Comparison of ENCODE assay signal across 9 mouse cellular contexts in the genomic region with DNA sequence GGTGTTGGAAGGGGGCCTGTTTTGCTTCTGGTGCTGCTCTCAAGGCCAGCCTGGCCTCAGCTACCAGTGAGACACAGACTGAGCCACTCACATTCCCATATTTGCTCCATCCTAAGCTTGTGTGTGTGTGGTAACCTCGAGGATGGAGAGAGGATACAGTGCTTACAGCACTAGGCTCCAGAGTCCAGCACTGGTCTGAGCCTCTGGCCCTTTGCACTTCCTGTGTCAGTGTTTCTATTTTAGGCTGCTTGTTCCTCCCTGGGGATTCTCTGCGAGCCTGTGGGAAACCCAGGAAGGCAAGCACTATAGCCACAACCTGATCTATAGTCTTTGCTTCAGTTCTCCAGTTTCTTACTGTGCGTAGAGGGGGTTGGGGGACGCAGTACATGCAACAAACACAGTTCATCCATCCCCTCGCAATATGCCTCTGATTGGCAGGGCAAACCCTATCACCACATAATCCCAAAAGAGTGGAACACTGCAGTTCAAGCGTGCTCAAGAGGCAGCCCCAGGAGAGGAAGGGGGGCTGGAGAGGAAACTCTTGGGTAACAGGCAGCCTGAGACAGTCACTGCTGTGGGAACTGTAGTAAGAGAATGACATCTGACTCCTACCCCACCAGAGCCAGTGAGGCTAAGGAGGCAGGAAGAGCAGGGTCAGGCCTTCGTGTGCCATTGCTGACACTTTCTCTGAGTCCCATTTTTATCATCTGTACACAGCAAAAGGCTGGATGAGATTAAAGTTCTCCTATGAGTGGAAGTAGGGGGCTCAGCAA. TPM values are rescaled to one million over a fixed set of nuclear protein-coding genes. Genes with fewer than 3 reads are reported as not detected.
DNase-seq lines count a peak whose midpoint lies in the region; ATAC-seq and TF ChIP-seq lines count a peak whose summit lies in the region.
"Had no signal": no experiment of that assay in that cellular context is flagged by ENCODE, and none has a peak within 500 bp of the region (broad histone marks: within the 10 kb centered on the region; RNA-seq: fewer than 3 reads in every experiment).

No protein-coding gene starts in this region.

- peak; percentile 63 for ATAC-seq in liver, embryonic 12.5 days

- no peak for TF ChIP-seq CTCF in bone marrow macrophage, adult 2 months (IDR thresholded peaks at IDR 0.05; ENCODE audit: low read depth, low read length)

- intact Hi-C loops in heart, postnatal 14 days (cut with DNase I), result no loop called here
- intact Hi-C loops in left cerebral cortex, postnatal 4 days (cut with DNase I), result no loop called here

- TF ChIP-seq POLR2A in bone marrow macrophage, adult 2 months (IDR thresholded peaks at IDR 0.05; ENCODE audit: borderline replicate concordance, low read depth, low read length), result no peak

- H3K4me2 ChIP-seq in liver, embryonic 12.5 days, result no peak overlapping the region

- H3K27ac ChIP-seq in bone marrow macrophage, adult 2 months (ENCODE audit: insufficient read depth, low read depth, low read length), result peak overlapping the region; percentile 93
- H3K27ac ChIP-seq in liver, embryonic 12.5 days, result peak overlapping the region; percentile 58

- no peaks in the 10 kb centered on the region for H3K36me3 ChIP-seq in liver, embryonic 12.5 days

- H3K9me3 ChIP-seq in liver, embryonic 12.5 days (replicated peaks), result 0 out of 2 replicates have a peak, but pooled peaks cover 12% of the 10 kb centered on the region

- H3K4me1 ChIP-seq in bone marrow macrophage, adult 2 months (ENCODE audit: control insufficient read depth, insufficient read depth, low read length), result peaks cover 34% of the 10 kb centered on the region
- H3K4me1 ChIP-seq in liver, embryonic 12.5 days, result peaks cover 59% of the 10 kb centered on the region

- 38% methylated on average over 7 of the region's 7 CpGs for WGBS in liver, embryonic 12.5 days (ENCODE audit: insufficient replicate concordance)

- no peak overlapping the region for H3K9ac ChIP-seq in liver, embryonic 12.5 days

- H3K4me3 ChIP-seq in bone marrow macrophage, adult 2 months (ENCODE audit: insufficient read depth, low read length), result 0 out of 2 replicates have a peak overlapping the region, but pooled peaks have one; percentile 6
- no peak overlapping the region for H3K4me3 ChIP-seq in liver, embryonic 12.5 days

- DNase-seq in 416B (ENCODE audit: low read depth), result peak; percentile 85
- DNase-seq in heart, postnatal 14 days, result peak; percentile 23 to 33
- DNase-seq in left cerebral cortex, postnatal 4 days, result no peak
- no peak for DNase-seq in cerebellum, postnatal 4 days (ENCODE audit: low spot score in 2 of 2)
- DNase-seq in thymus, adult 18-20 months, result no peak
- DNase-seq in cerebellum, adult 9-11 months, result no peak
- DNase-seq: layer of hippocampus, postnatal 36 days had no signal

- no peaks in the 10 kb centered on the region for H3K27me3 ChIP-seq in liver, embryonic 12.5 days (replicated peaks)

RNA-seq across cellular contexts. Expression of a gene that starts 3.2 kb away (rescaled TPM):
- 27.4 and 29.1 TPM in 2 replicates for polyA plus RNA-seq in bone marrow macrophage, adult 2 months (2012; ENCODE audit: insufficient read depth, insufficient read length, missing spikeins)
- 10 to 100 TPM; 39.6 to 41.3 TPM for total RNA-seq in heart, postnatal 14 days (2021)
- polyA plus RNA-seq in liver, embryonic 12.5 days (2016; fragmentation: Nextera tagmentation; extraction: Ambion mirVana), result 38.5 and 39.0 TPM in 2 replicates
- total RNA-seq in left cerebral cortex, postnatal 4 days (2021), result 100 to 1,000 TPM; 119 to 123 TPM

RNA-seq across cellular contexts. Expression of a gene that starts 10.7 kb away (rescaled TPM):
- polyA plus RNA-seq in bone marrow macrophage, adult 2 months (2012; ENCODE audit: insufficient read depth, insufficient read length, missing spikeins), result 22.0 and 25.4 TPM in 2 replicates
- 10 to 100 TPM; 21.4 to 25.3 TPM for total RNA-seq in heart, postnatal 14 days (2021)
- polyA plus RNA-seq in liver, embryonic 12.5 days (2016; fragmentation: Nextera tagmentation; extraction: Ambion mirVana), result 47.2 and 47.3 TPM in 2 replicates
- 10 to 100 TPM; 52.5 to 52.8 TPM for total RNA-seq in left cerebral cortex, postnatal 4 days (2021)

Comparison
In these comparisons a context has a peak if more than half of its experiments do, and no peak if none do; other contexts are left out.
1. DNase-seq: peak in 416B (single experiment) and heart, postnatal 14 days (2 of 2); none in left cerebral cortex, postnatal 4 days (single experiment), cerebellum, postnatal 4 days (0 of 2), thymus, adult 18-20 months (0 of 2) and cerebellum, adult 9-11 months (single experiment).